In the genomic region with DNA sequence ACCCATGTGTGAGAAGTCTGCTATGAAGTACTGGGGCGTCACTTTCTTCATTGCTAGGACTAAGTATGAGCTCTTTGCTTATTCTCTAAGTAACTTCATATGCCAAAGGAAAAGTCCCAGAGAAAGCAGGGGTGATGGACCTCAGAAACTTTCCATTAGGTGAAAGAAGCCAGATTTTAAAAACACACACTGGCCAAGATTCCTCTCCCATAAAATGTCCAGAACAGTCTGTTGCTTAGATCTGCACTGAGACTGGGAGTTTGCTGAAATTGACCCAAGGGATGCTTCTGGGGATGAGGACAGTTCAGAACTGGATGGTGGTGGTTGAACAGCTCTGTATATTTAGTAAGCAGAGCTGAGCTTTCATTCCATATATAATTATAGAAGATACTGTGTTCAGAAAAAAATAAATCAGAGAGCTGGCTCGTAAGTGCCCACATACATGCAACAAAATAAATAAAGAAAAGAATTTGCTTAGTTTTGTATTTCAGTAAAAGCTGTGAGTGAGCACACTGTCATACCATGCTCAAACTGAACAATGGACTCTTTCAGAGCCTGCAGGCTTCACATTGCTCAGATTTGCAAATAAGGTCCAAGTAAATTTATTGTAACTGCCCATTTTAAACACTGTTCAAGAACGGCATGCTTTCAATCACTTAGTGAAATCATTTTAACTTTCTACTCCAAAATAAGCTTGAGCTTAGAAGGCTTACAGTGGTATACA, we compare ENCODE assay signal across 17 mouse cellular contexts.
DNase-seq lines count a peak whose midpoint lies in the region; ATAC-seq and TF ChIP-seq lines count a peak whose summit lies in the region.
"Had no signal": no experiment of that assay in that cellular context is flagged by ENCODE, and none has a peak within 500 bp of the region (broad histone marks: within the 10 kb centered on the region; RNA-seq: fewer than 3 reads in every experiment).

No protein-coding gene starts in this region.

- WGBS in liver, adult 2 months, result 93% methylated on average over 3 of the region's 3 CpGs
- WGBS in liver, embryonic 12.5 days (ENCODE audit: insufficient replicate concordance), result 77% methylated on average over 3 of the region's 3 CpGs

- DNase-seq in heart, adult 11 months, result peak; percentile 92
- DNase-seq in heart, postnatal 25 days (ENCODE audit: low spot score), result no peak
- peak; percentile 19 for DNase-seq in liver, adult 2 months (ENCODE audit: extremely low read depth, low read depth, low spot score)
- DNase-seq in cerebellum, postnatal 36 days, result no peak
- DNase-seq in c-Kit-positive CD71-positive TER-119-positive erythroid progenitor cells, embryonic 14.5 days (ENCODE audit: low spot score), result no peak
- DNase-seq: B cell, adult 2 months; cerebellum, adult 9-11 months; kidney, adult 2 months; kidney, postnatal 14 days; left cerebral cortex, postnatal 4 days; lung, postnatal 10 days had no signal

- no peaks in the 10 kb centered on the region for H3K79me2 ChIP-seq in liver, adult 2 months (ENCODE audit: control insufficient read depth, insufficient read depth, low read length)

- no peak overlapping the region for H3K4me2 ChIP-seq in liver, embryonic 12.5 days
- H3K4me2 ChIP-seq: forebrain, embryonic 13.5 days; midbrain, embryonic 12.5 days; neural tube, embryonic 12.5 days had no signal

- no peaks in the 10 kb centered on the region for H3K4me1 ChIP-seq in liver, adult 2 months (ENCODE audit: control insufficient read depth, insufficient read depth, low read length)
- no peaks in the 10 kb centered on the region for H3K4me1 ChIP-seq in liver, embryonic 12.5 days
- no peaks in the 10 kb centered on the region for H3K4me1 ChIP-seq in embryonic fibroblast, embryonic 13.5 days (ENCODE audit: control insufficient read depth, insufficient read depth, low read length)
- H3K4me1 ChIP-seq: forebrain, embryonic 13.5 days; midbrain, embryonic 12.5 days; neural tube, embryonic 12.5 days had no signal

- TF ChIP-seq CTCF in liver, adult 2 months (IDR thresholded peaks at IDR 0.05; ENCODE audit: low read depth, low read length), result no peak
- no peak for TF ChIP-seq CTCF in embryonic fibroblast, embryonic 13.5 days (IDR thresholded peaks at IDR 0.05; ENCODE audit: borderline replicate concordance, insufficient read depth, low read length)

- TF ChIP-seq POLR2A in liver, adult 2 months (IDR thresholded peaks at IDR 0.05; ENCODE audit: extremely low read depth, insufficient read depth, low read length), result no peak
- TF ChIP-seq POLR2A in embryonic fibroblast, embryonic 13.5 days (IDR thresholded peaks at IDR 0.05; ENCODE audit: low read depth, low read length), result no peak

- intact Hi-C loops in heart, postnatal 25 days (cut with DNase I), result no loop called here

- H3K36me3 ChIP-seq in liver, adult 2 months (ENCODE audit: control insufficient read depth, insufficient read depth, low read length), result no peaks in the 10 kb centered on the region
- H3K36me3 ChIP-seq in liver, embryonic 12.5 days, result no peaks in the 10 kb centered on the region
- H3K36me3 ChIP-seq: midbrain, embryonic 12.5 days; neural tube, embryonic 12.5 days had no signal

- H3K27ac ChIP-seq in liver, adult 2 months (replicated peaks; ENCODE audit: insufficient read depth, low read depth, low read length), result no peak overlapping the region
- no peak overlapping the region for H3K27ac ChIP-seq in liver, embryonic 12.5 days
- H3K27ac ChIP-seq in embryonic fibroblast, embryonic 13.5 days (ENCODE audit: insufficient read depth, low read length), result peak overlapping the region; percentile 66; the same call in 1 of the 2 replicates
- H3K27ac ChIP-seq: forebrain, embryonic 13.5 days; midbrain, embryonic 12.5 days; neural tube, embryonic 12.5 days had no signal

- H3K4me3 ChIP-seq in liver, adult 2 months (ENCODE audit: insufficient read depth, low read depth, low read length), result no peak overlapping the region
- no peak overlapping the region for H3K4me3 ChIP-seq in liver, embryonic 12.5 days
- H3K4me3 ChIP-seq in embryonic fibroblast, embryonic 13.5 days (ENCODE audit: insufficient read depth, low read length), result no peak overlapping the region
- H3K4me3 ChIP-seq: erythroblast, embryonic 14.5 days; forebrain, embryonic 13.5 days; midbrain, embryonic 12.5 days; neural tube, embryonic 12.5 days had no signal

- ATAC-seq in liver, embryonic 12.5 days, result no peak
- ATAC-seq: forebrain, embryonic 13.5 days had no signal

- no peaks in the 10 kb centered on the region for H3K9me3 ChIP-seq in liver, embryonic 12.5 days (replicated peaks)
- H3K9me3 ChIP-seq: forebrain, embryonic 13.5 days had no signal

- no peak overlapping the region for H3K9ac ChIP-seq in liver, adult 2 months (ENCODE audit: low read depth, low read length)
- H3K9ac ChIP-seq in liver, embryonic 12.5 days, result no peak overlapping the region
- H3K9ac ChIP-seq: forebrain, embryonic 13.5 days; midbrain, embryonic 12.5 days; neural tube, embryonic 12.5 days had no signal

- H3K27me3 ChIP-seq in liver, adult 2 months (ENCODE audit: control insufficient read depth, insufficient read depth, low read length), result no peaks in the 10 kb centered on the region
- no peaks in the 10 kb centered on the region for H3K27me3 ChIP-seq in liver, embryonic 12.5 days (replicated peaks)
- H3K27me3 ChIP-seq: forebrain, embryonic 13.5 days; midbrain, embryonic 12.5 days; neural tube, embryonic 12.5 days had no signal

Comparison
In these comparisons a context has a peak if more than half of its experiments do, and no peak if none do; other contexts are left out.
1. DNase-seq: peak in heart, adult 11 months (single experiment) and liver, adult 2 months (single experiment); none in heart, postnatal 25 days (single experiment), cerebellum, postnatal 36 days (0 of 2) and c-Kit-positive CD71-positive TER-119-positive erythroid progenitor cells, embryonic 14.5 days (single experiment).